Comparison of ENCODE assay signal across 32 mouse cellular contexts in genomic region chr13:36204320-36204719, GRCm38 (mm10).
DNase-seq lines count a peak whose midpoint lies in the region; ATAC-seq and TF ChIP-seq lines count a peak whose summit lies in the region.
"Had no signal": no experiment of that assay in that cellular context is flagged by ENCODE, and none has a peak within 500 bp of the region (broad histone marks: within the 10 kb centered on the region; RNA-seq: fewer than 3 reads in every experiment).

No protein-coding gene starts in this region.

- H3K4me3 ChIP-seq in heart, embryonic 10.5 days, result no peak overlapping the region
- H3K4me3 ChIP-seq in liver, embryonic 13.5 days (replicated peaks), result no peak overlapping the region
- no peak overlapping the region for H3K4me3 ChIP-seq in liver, postnatal 0 days (ENCODE audit: low read depth, low read length)
- H3K4me3 ChIP-seq in liver, embryonic 16.5 days (ENCODE audit: low read depth, low read length), result no peak overlapping the region
- H3K4me3 ChIP-seq: embryonic facial prominence, embryonic 12.5 days; embryonic facial prominence, embryonic 15.5 days; forebrain, embryonic 10.5 days; forebrain, embryonic 13.5 days; gastrocnemius, adult 2 months; heart, embryonic 15.5 days; hindbrain, embryonic 10.5 days had no signal

- H3K4me1 ChIP-seq in heart, embryonic 10.5 days, result no peaks in the 10 kb centered on the region
- peaks cover 71% of the 10 kb centered on the region for H3K4me1 ChIP-seq in liver, embryonic 13.5 days (replicated peaks)
- peaks cover 9% of the 10 kb centered on the region; the same call in 1 of the 2 replicates for H3K4me1 ChIP-seq in liver, postnatal 0 days (ENCODE audit: insufficient read depth)
- H3K4me1 ChIP-seq in liver, embryonic 16.5 days (ENCODE audit: control insufficient read depth, low read depth, low read length), result peaks cover 34% of the 10 kb centered on the region
- H3K4me1 ChIP-seq: embryonic facial prominence, embryonic 12.5 days; embryonic facial prominence, embryonic 15.5 days; heart, embryonic 15.5 days had no signal

- no peak for TF ChIP-seq CTCF in liver, postnatal 0 days (IDR thresholded peaks at IDR 0.05; ENCODE audit: low read depth)

- no peaks in the 10 kb centered on the region for H3K27me3 ChIP-seq in heart, embryonic 10.5 days (ENCODE audit: insufficient read depth, poor library complexity, severe bottlenecking)
- no peaks in the 10 kb centered on the region for H3K27me3 ChIP-seq in liver, embryonic 13.5 days
- no peaks in the 10 kb centered on the region for H3K27me3 ChIP-seq in liver, postnatal 0 days (ENCODE audit: insufficient read depth, low read length)
- H3K27me3 ChIP-seq in liver, embryonic 16.5 days (ENCODE audit: control insufficient read depth, insufficient read depth, low read depth, low read length), result no peaks in the 10 kb centered on the region
- H3K27me3 ChIP-seq: embryonic facial prominence, embryonic 12.5 days; embryonic facial prominence, embryonic 15.5 days; forebrain, embryonic 13.5 days; heart, embryonic 15.5 days; Patski had no signal

- no peak for TF ChIP-seq EP300 in liver, postnatal 0 days (IDR thresholded peaks at IDR 0.05; ENCODE audit: low read depth)

- WGBS in heart, embryonic 10.5 days, result 83% methylated on average over 3 of the region's 3 CpGs
- WGBS in liver, embryonic 13.5 days (ENCODE audit: insufficient replicate concordance), result 78% methylated on average over 3 of the region's 3 CpGs
- 86% methylated on average over 3 of the region's 3 CpGs for WGBS in liver, postnatal 0 days (ENCODE audit: insufficient replicate concordance)
- 70% methylated on average over 3 of the region's 3 CpGs for WGBS in liver, embryonic 16.5 days (ENCODE audit: insufficient replicate concordance)

- no peaks in the 10 kb centered on the region for H3K9me3 ChIP-seq in heart, embryonic 10.5 days
- no peaks in the 10 kb centered on the region for H3K9me3 ChIP-seq in liver, embryonic 13.5 days (replicated peaks)
- no peaks in the 10 kb centered on the region for H3K9me3 ChIP-seq in liver, postnatal 0 days (ENCODE audit: low read length)
- H3K9me3 ChIP-seq in liver, embryonic 16.5 days (replicated peaks; ENCODE audit: control insufficient read depth, low read length), result no peaks in the 10 kb centered on the region
- H3K9me3 ChIP-seq: embryonic facial prominence, embryonic 12.5 days; embryonic facial prominence, embryonic 15.5 days; forebrain, embryonic 10.5 days; forebrain, embryonic 13.5 days; G1E; heart, embryonic 15.5 days; hindbrain, embryonic 10.5 days had no signal

- H3K27ac ChIP-seq in heart, embryonic 10.5 days, result 0 out of 2 replicates have a peak overlapping the region, but pooled peaks have one; percentile 47
- H3K27ac ChIP-seq in liver, embryonic 13.5 days, result peak overlapping the region; percentile 86
- H3K27ac ChIP-seq in liver, postnatal 0 days (ENCODE audit: low read depth), result no peak overlapping the region
- H3K27ac ChIP-seq in liver, embryonic 16.5 days (ENCODE audit: low read length), result peak overlapping the region; percentile 58
- H3K27ac ChIP-seq: embryonic facial prominence, embryonic 12.5 days; embryonic facial prominence, embryonic 15.5 days; forebrain, embryonic 10.5 days; forebrain, embryonic 13.5 days; gastrocnemius, adult 2 months; heart, embryonic 15.5 days; hindbrain, embryonic 10.5 days; hindbrain, embryonic 14.5 days; hindbrain, postnatal 0 days had no signal

- ATAC-seq in liver, embryonic 13.5 days (ENCODE audit: low read depth), result no peak
- ATAC-seq in liver, postnatal 0 days, result no peak
- peak; percentile 26 for ATAC-seq in CD4-positive, CD25-positive, alpha-beta regulatory T cell, adult 4 months
- no peak for ATAC-seq in liver, embryonic 16.5 days (ENCODE audit: low read depth)
- ATAC-seq: forebrain, embryonic 13.5 days; forebrain, embryonic 16.5 days; hindbrain, postnatal 0 days; inflammation-experienced regulatory T-cells, adult 6 months; intestine, postnatal 0 days; Patski had no signal

- peak overlapping the region; percentile 18; the same call in 1 of the 2 replicates for H3K9ac ChIP-seq in liver, embryonic 13.5 days
- H3K9ac ChIP-seq in liver, postnatal 0 days (replicated peaks), result no peak overlapping the region
- 0 out of 2 replicates have a peak overlapping the region, but pooled peaks have one; percentile 1 for H3K9ac ChIP-seq in liver, embryonic 16.5 days (ENCODE audit: low read depth, low read length)
- H3K9ac ChIP-seq: embryonic facial prominence, embryonic 12.5 days; embryonic facial prominence, embryonic 15.5 days; forebrain, embryonic 13.5 days; heart, embryonic 15.5 days; hindbrain, embryonic 14.5 days had no signal

- no peak overlapping the region for H3K4me2 ChIP-seq in liver, embryonic 13.5 days
- no peak overlapping the region for H3K4me2 ChIP-seq in liver, postnatal 0 days (ENCODE audit: low read depth, low read length)
- H3K4me2 ChIP-seq in liver, embryonic 16.5 days (ENCODE audit: low read depth, low read length), result no peak overlapping the region
- H3K4me2 ChIP-seq: embryonic facial prominence, embryonic 12.5 days; embryonic facial prominence, embryonic 15.5 days; forebrain, embryonic 13.5 days; heart, embryonic 11.5 days; heart, embryonic 15.5 days; hindbrain, embryonic 14.5 days had no signal

- no peak for DNase-seq in heart, embryonic 10.5 days (ENCODE audit: low spot score)
- DNase-seq in heart, adult 9 months (ENCODE audit: low spot score in 2 of 2), result no peak
- no peak for DNase-seq in liver, embryonic 13.5 days
- no peak for DNase-seq in liver, postnatal 0 days
- no peak for DNase-seq in frontal cortex, postnatal 10 days (ENCODE audit: low spot score in 2 of 2)
- DNase-seq: adrenal gland, postnatal 10 days; adrenal gland, postnatal 36 days; cerebellum, adult 11 months; cerebellum, adult 2 months; cerebellum, adult 9-11 months; cerebellum, postnatal 25 days; gastrocnemius, adult 2 months; gastrocnemius, postnatal 14 days; heart, adult 11 months; heart, postnatal 10 days; heart, postnatal 36 days had no signal

- H3K36me3 ChIP-seq in heart, embryonic 10.5 days, result peaks cover 4% of the 10 kb centered on the region; the same call in 1 of the 2 replicates
- no peaks in the 10 kb centered on the region for H3K36me3 ChIP-seq in liver, embryonic 13.5 days
- H3K36me3 ChIP-seq in liver, postnatal 0 days (replicated peaks; ENCODE audit: insufficient read depth, low read length), result no peaks in the 10 kb centered on the region
- H3K36me3 ChIP-seq in liver, embryonic 16.5 days (ENCODE audit: control insufficient read depth, insufficient read depth), result no peaks in the 10 kb centered on the region
- H3K36me3 ChIP-seq: embryonic facial prominence, embryonic 12.5 days; embryonic facial prominence, embryonic 15.5 days; forebrain, embryonic 10.5 days; heart, embryonic 15.5 days; hindbrain, embryonic 10.5 days had no signal
